Mouse (Mus musculus): ENCODE measurements at regions not wholly inside any gene's neighbourhood (a gene's known extent, or its start where the extent isn't known, plus 50 kb on each side); places are given as distances from the start of the nearest gene placed in this dataset.

- peak; percentile 42 for DNase-seq (ENCODE audit: extremely low spot score)
Measured at GRCm38 (mm10) chr3:39234921-39235320, 348.2 kb downstream of the Fat4 start.

DNA sequence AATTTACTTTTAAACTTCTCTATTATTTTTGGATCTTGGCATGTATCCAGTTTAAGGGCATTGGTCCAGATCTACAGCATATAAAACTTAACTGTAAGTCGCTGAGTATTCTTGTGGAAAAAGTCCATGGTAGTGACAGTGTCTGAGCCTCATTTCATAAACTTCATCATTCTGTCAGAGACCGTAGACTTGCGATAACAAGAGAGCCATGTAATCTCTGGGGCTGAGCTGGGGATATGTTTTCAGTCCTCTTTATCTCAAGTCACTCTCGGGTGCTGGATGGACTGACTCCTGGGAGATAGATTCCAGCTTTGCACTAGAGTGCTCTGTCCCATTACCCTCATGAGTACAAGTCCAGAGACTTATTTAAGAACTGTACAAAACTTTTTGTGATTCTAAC is 362.0 kb downstream of the Fat4 start:
- DNase-seq (ENCODE audit: extremely low spot score), result no peak

DNA sequence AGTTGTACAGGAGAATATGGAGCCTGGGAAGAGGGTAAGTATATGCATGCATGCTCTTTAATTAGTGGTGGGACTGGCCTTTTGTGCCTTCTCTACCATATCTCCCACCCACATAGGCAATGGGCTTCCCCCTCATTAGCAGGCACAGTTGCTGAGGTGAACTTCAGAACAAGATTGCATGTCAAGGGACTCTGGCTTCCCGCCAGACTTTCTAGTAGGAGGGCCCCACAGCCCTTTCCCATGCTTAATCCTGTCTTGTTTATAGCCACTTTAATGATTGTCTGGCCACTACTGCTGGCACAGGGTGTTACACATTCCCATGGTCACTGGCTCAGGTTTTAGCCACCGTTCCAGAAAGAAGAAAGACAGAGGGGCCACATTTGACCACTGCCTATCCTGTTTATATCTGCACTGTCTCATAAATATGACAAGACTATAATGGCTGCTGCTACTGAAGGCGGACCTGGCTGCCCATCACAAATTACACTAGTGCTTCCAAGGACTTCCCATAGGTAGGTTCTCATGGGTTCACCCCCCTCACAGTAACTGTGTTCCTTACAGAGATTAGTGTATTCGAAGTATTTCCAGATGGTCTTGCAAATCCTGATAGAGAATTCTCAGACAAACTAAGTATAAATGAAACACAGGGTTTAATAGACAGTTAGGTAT is 362.6 kb downstream of the Fat4 start:
- no peak for DNase-seq (ENCODE audit: extremely low spot score)

DNA sequence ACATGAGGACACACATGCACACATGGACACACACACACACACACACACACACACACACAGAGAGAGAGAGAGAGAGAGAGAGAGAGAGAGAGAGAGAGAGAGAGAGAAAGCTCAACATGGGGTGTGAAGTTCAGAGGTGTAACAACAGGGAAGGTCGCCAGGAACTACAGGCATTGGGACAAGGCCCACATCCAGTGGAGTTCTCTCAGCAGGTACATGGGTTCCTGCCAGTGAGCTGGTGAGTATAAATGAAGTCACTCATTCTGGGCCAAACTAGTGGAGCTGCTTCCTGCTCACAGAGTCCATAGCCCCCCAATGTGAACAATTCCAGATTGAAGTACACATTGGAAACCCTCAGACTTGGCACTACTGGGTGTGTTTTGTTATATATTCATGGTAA is 366.3 kb downstream of the Fat4 start:
- DNase-seq (ENCODE audit: extremely low spot score), result no peak

- DNase-seq (ENCODE audit: extremely low spot score), result no peak
Measured at GRCm38 (mm10) chr3:39264671-39265430, 378.1 kb downstream of the Fat4 start.

DNA sequence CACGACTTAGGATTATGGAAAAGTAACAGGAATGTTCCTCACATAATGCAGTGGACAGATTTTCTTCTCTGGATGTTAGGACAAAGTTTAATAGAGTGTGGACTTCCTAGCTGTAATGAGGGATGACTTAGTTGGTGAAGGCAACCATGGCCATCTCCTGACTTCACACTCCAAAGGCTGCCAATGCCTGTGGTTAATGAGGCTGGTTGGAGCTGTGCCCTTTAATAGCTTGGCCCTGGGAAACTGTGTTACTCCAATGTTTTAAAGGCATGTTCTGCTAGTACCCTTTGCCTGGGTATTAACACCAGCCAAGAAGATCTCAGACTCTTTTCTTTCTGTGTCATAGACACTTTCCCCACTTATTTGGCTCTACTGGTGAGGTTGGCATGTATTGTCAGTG is 378.9 kb downstream of the Fat4 start:
- DNase-seq (ENCODE audit: extremely low spot score), result no peak

- no peak for DNase-seq (ENCODE audit: extremely low spot score)
Measured at GRCm38 (mm10) chr3:39269388-39269787, 382.6 kb downstream of the Fat4 start.

DNA sequence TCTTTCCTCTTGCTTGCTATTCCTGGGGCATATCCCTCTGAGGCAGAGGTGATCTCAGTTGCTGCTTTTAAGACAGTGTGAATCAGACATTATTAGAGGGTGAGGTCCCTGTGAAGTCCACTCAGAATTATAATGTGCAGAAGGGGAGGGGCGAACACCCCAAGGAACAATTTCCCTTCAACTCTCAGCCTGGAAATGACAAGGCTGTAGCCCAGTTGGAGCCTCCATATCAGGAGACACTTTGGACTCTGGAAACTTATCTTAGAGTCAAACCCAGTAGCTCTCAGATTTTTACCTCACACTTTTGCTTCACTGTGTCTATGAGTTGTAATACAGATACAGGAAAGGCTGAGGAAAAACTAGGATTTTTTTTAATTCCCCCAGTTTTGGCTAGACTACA is 385.9 kb downstream of the Fat4 start:
- no peak for DNase-seq (ENCODE audit: extremely low spot score)

DNA sequence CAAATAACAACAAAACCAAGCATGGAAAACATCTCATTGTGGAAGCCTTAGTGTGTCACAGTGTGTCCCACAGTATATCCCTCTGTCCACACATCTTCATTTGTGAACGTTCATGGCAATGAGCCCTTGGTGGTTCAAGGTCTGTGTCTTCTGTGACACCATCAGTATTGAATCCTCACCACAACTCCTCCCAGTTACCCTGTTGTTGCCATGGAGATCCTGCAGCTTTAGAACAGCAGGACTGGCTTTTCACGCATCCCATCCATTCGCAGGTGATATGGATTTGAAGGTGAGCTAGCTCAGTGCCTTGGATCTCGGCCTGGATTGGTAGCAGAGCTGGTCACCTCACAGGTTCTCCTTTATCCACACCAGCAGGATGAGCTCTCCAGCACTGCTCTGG is 390.2 kb downstream of the Fat4 start:
- no peak for DNase-seq (ENCODE audit: extremely low spot score)

DNA sequence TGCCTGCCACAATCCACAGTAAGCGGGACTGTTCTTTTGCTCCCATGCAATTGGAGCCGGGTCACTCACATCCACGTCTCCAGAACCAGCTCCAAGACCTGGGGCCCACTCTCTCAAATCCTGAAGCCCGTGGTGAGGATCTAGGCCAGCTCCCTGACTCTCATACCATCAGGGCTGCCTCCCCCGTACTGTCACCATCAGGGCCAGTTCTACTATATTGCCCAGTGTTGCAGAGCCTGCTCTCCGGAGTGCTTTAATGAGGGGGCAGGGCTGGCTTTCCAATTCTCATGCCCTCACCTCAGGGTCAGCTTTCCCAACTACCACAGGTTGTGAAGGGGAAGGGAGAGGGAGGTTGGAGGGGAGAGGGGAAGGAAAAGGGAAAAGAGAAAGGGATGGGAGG is 390.6 kb downstream of the Fat4 start:
- no peak for DNase-seq (ENCODE audit: extremely low spot score)

DNA sequence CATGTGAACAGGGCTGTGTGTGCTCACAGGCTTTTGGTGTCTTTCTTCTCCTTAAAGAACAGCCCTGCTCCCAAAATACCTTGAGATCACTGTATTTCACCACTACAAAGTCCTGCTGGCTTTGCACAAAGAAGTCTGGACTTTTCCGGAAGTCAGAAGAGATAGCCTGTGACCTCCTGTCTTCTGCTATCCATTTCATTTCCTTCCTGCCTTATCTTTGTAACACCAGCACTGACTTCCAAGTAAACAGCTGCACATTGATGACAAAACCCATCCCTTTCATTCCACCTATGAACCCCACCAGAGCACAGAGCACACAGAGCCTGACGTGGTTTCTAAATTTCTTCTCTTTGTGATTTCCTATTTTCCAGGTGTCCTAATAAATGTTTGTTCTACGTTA is 408.5 kb downstream of the Fat4 start:
- DNase-seq (ENCODE audit: extremely low spot score), result no peak

GRCm38 (mm10) chr3:39296257-39296656 is 409.5 kb downstream of the Fat4 start:
- no peak for DNase-seq (ENCODE audit: extremely low spot score)

DNA sequence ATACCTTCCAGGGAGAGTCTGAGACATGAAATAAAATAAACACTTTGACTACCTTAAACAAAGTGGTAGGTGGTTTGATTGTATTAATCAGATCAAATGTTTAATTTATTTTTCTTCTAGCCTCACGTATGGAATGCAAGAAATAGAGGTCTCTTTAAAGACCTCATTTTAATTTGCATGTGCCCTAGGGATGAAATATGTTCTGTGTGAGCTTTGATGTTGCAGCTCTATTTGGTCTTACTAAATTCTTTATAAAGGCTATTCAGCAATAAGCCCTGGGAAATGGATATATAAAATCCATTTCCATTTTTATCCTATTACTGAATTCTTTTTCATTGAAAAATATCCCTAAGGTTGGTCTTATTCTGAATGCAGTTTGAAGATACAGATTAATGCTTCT is 422.7 kb downstream of the Fat4 start:
- DNase-seq (ENCODE audit: extremely low spot score), result no peak

DNA sequence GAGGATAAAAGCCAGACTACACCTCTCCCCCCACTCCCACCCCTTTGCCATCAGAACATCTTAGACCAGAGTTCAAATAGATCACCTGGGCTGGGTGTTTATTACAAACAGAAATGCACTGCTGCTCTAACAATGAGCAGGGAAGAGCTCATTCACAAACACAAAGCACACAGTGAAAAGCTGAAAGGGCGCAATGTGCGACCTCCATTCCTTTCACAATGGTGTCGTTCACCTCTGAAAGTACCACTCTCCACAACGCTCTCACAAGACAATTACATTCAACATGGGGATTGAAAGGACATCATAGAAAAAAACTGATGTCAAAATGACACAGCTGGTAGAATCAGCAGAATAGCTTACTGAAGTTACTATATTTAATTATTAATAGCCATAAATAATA is 426.8 kb downstream of the Fat4 start:
- no peak for DNase-seq (ENCODE audit: extremely low spot score)

DNA sequence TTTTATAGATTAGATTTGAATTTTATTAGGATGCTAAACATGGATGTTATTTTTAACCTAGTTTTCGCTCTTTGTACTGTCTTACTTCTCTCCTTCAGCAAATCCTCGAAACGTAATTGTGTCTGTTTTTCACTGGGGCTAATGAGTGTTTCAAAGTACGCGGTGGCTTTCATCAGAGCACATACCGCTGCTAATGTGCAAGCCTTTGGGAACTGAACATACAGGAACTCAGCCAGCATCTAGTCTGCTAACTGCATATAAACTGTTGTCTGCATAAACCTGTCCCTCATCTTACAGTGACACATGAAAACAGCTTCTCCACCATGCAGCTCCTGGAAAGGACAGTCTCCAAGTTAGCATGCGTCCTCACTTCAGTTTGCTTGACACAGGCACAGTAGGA is 434.1 kb downstream of the Fat4 start:
- no peak for DNase-seq (ENCODE audit: extremely low spot score)

DNA sequence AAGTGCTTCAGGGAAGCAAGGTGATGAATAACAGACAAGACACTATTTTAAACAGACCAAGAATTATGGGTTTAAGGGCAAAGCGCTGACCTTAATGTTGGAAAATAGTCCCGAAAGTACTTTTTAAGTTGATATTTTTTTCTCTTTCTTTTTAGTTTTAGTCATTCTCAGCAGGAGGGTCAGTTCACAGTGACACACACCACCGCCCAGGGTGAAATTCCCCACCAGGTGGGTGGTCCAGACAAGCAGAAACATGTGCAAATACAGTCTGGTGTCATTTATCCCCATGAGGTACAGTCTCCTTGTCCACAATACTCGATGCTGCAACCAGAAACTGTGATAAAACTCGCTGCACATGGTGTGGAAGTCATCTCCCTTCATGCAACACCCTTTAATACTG is 435.5 kb downstream of the Fat4 start:
- DNase-seq (ENCODE audit: extremely low spot score), result peak; percentile 53

- DNase-seq (ENCODE audit: extremely low spot score), result no peak
Measured at GRCm38 (mm10) chr3:39335612-39336230, 449.0 kb downstream of the Fat4 start.

- no peak for DNase-seq (ENCODE audit: extremely low spot score)
Measured at GRCm38 (mm10) chr3:39341161-39341687, 454.5 kb downstream of the Fat4 start.

- no peak for DNase-seq (ENCODE audit: extremely low spot score)
Measured at GRCm38 (mm10) chr3:39344078-39344477, 457.3 kb downstream of the Fat4 start.

DNA sequence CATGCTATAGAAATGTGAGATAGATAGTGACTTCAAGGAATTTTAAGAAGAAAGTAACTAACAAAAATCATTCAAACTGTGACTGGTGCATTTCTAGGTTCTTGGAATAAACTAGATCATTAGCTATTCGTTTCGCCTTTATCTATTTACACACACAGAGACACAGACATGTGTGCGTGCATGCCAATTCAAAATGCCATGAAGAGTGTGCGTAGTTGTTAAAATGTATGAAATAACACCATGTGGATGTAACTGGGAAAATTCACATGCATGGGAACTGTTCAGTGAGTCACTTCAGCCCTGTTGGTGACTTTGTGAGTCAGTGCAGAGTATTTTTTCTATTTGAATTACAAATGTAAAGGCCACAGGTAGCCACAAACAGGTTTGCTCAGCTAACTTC is 460.8 kb downstream of the Fat4 start:
- no peak for DNase-seq (ENCODE audit: extremely low spot score)

GRCm38 (mm10) chr3:39357012-39357411 is 470.3 kb downstream of the Fat4 start:
- no peak for DNase-seq (ENCODE audit: extremely low spot score)

- DNase-seq (ENCODE audit: extremely low spot score), result no peak
Measured at GRCm38 (mm10) chr3:39360278-39360677, 473.5 kb downstream of the Fat4 start.

- DNase-seq (ENCODE audit: extremely low spot score), result no peak
Measured at GRCm38 (mm10) chr3:39370926-39371325, 484.2 kb downstream of the Fat4 start.

Measured in embryo, embryonic 9.5 days (tissue).